8 mouse cellular contexts compared by ENCODE assay signal in genomic region chr3:137917694-137918171, GRCm38 (mm10). TPM values are rescaled to one million over a fixed set of nuclear protein-coding genes. Genes with fewer than 3 reads are reported as not detected.
DNase-seq lines count a peak whose midpoint lies in the region; ATAC-seq and TF ChIP-seq lines count a peak whose summit lies in the region.

No protein-coding gene starts in this region.

- peak; percentile 44; the same call in 1 of the 2 replicates for ATAC-seq in kidney, embryonic 15.5 days (replicated peaks; ENCODE audit: low FRiP score)
- ATAC-seq in hindbrain, embryonic 16.5 days = peak; percentile 22
- peak; percentile 32 for ATAC-seq in midbrain, postnatal 0 days (ENCODE audit: low FRiP score)

- H3K4me1 ChIP-seq in kidney, embryonic 15.5 days = peaks cover 14% of the 10 kb centered on the region
- H3K4me1 ChIP-seq in cortical plate, adult 2 months (ENCODE audit: control insufficient read depth, insufficient read depth, low read length) = peaks cover 2% of the 10 kb centered on the region; the same call in 1 of the 2 replicates
- H3K4me1 ChIP-seq in hindbrain, embryonic 16.5 days (ENCODE audit: control insufficient read depth, insufficient read depth, low read depth, low read length) = peaks cover 16% of the 10 kb centered on the region
- peaks cover 9% of the 10 kb centered on the region for H3K4me1 ChIP-seq in midbrain, postnatal 0 days (ENCODE audit: insufficient read depth, low read length)

- H3K36me3 ChIP-seq in kidney, embryonic 15.5 days = peaks cover 17% of the 10 kb centered on the region
- H3K36me3 ChIP-seq in hindbrain, embryonic 16.5 days (ENCODE audit: control insufficient read depth, insufficient read depth, low read length) = 0 out of 2 replicates have a peak, but pooled peaks cover 2% of the 10 kb centered on the region
- H3K36me3 ChIP-seq in midbrain, postnatal 0 days (ENCODE audit: insufficient read depth, low read length) = peaks cover 8% of the 10 kb centered on the region; the same call in 1 of the 2 replicates

- 25% methylated on average over 12 of the region's 12 CpGs for WGBS in kidney, embryonic 15.5 days
- 14% methylated on average over 12 of the region's 12 CpGs for WGBS in hindbrain, embryonic 16.5 days
- 7% methylated on average over 12 of the region's 12 CpGs for WGBS in midbrain, postnatal 0 days

- H3K4me2 ChIP-seq in kidney, embryonic 15.5 days = peak overlapping the region; percentile 70
- peak overlapping the region; percentile 91 for H3K4me2 ChIP-seq in hindbrain, embryonic 16.5 days (ENCODE audit: low read length)
- H3K4me2 ChIP-seq in midbrain, postnatal 0 days (ENCODE audit: low read depth, low read length, poor library complexity, severe bottlenecking) = peak overlapping the region; percentile 59

- H3K4me3 ChIP-seq in kidney, embryonic 15.5 days (replicated peaks) = peak overlapping the region; percentile 91
- H3K4me3 ChIP-seq in cortical plate, adult 2 months (ENCODE audit: insufficient read depth, low read length) = peak overlapping the region; percentile 89
- peak overlapping the region; percentile 85 for H3K4me3 ChIP-seq in hindbrain, embryonic 16.5 days (ENCODE audit: low read length)
- peak overlapping the region; percentile 85 for H3K4me3 ChIP-seq in midbrain, postnatal 0 days (ENCODE audit: low read depth, low read length)

- no peaks in the 10 kb centered on the region for H3K9me3 ChIP-seq in kidney, embryonic 15.5 days (replicated peaks)
- no peaks in the 10 kb centered on the region for H3K9me3 ChIP-seq in hindbrain, embryonic 16.5 days (ENCODE audit: control insufficient read depth, low read length)
- H3K9me3 ChIP-seq in midbrain, postnatal 0 days (ENCODE audit: low read length) = no peaks in the 10 kb centered on the region

- TF ChIP-seq CTCF in cortical plate, adult 2 months (IDR thresholded peaks at IDR 0.05; ENCODE audit: extremely low read depth, insufficient read depth, low read length) = no peak
- no peak for TF ChIP-seq CTCF in midbrain, postnatal 0 days (IDR thresholded peaks at IDR 0.05)

- no peak for TF ChIP-seq POLR2A in cortical plate, adult 2 months (IDR thresholded peaks at IDR 0.05; ENCODE audit: extremely low read depth, insufficient read depth, low read length)

- DNase-seq in kidney, adult 18-20 months = no peak
- no peak for DNase-seq in midbrain, postnatal 0 days (ENCODE audit: low spot score)
- DNase-seq in c-Kit-positive CD71-positive TER-119-positive erythroid progenitor cells, embryonic 14.5 days (ENCODE audit: low spot score) = no peak
- DNase-seq in cerebellum, adult 18-20 months = no peak
- DNase-seq in thymus, postnatal 36 days = no peak

- no peaks in the 10 kb centered on the region for H3K27me3 ChIP-seq in kidney, embryonic 15.5 days
- H3K27me3 ChIP-seq in hindbrain, embryonic 16.5 days (replicated peaks; ENCODE audit: control insufficient read depth, insufficient read depth, low read length) = no peaks in the 10 kb centered on the region
- no peaks in the 10 kb centered on the region for H3K27me3 ChIP-seq in midbrain, postnatal 0 days (ENCODE audit: insufficient read depth, low read length)

- peak overlapping the region; percentile 79 for H3K27ac ChIP-seq in kidney, embryonic 15.5 days
- 0 out of 2 replicates have a peak overlapping the region, but pooled peaks have one; percentile 5 for H3K27ac ChIP-seq in cortical plate, adult 2 months (ENCODE audit: insufficient read depth, low read length)
- H3K27ac ChIP-seq in hindbrain, embryonic 16.5 days (ENCODE audit: low read depth, low read length) = peak overlapping the region; percentile 73
- H3K27ac ChIP-seq in midbrain, postnatal 0 days (ENCODE audit: low read depth, low read length) = peak overlapping the region; percentile 87

- peak overlapping the region; percentile 81 for H3K9ac ChIP-seq in kidney, embryonic 15.5 days
- peak overlapping the region; percentile 68 for H3K9ac ChIP-seq in hindbrain, embryonic 16.5 days (ENCODE audit: low read depth, low read length)
- peak overlapping the region; percentile 54 for H3K9ac ChIP-seq in midbrain, postnatal 0 days (replicated peaks; ENCODE audit: low read length, poor library complexity, severe bottlenecking)

RNA-seq across cellular contexts. Expression of gene Lamtor3, which starts 0.6 kb away (rescaled TPM):
- 111 and 113 TPM in 2 replicates for polyA plus RNA-seq in kidney, embryonic 15.5 days (2015; fragmentation: Nextera tagmentation; extraction: Ambion mirVana)
- 80.3 and 81.6 TPM in 2 replicates for polyA plus RNA-seq in cortical plate, adult 2 months (2012; rRNA removed)
- 132 and 135 TPM in 2 replicates for polyA plus RNA-seq in hindbrain, embryonic 16.5 days (2015; fragmentation: Nextera tagmentation; extraction: Ambion mirVana)
- total RNA-seq in midbrain, postnatal 0 days (2014; rRNA removed) = 87.1 and 97.7 TPM in 2 replicates
- polyA plus RNA-seq in midbrain, postnatal 0 days (2015; fragmentation: Nextera tagmentation; extraction: Ambion mirVana) = 113 and 122 TPM in 2 replicates

RNA-seq across cellular contexts. Expression of gene Dnajb14, which starts 50.3 kb away (rescaled TPM):
- polyA plus RNA-seq in kidney, embryonic 15.5 days (2015; fragmentation: Nextera tagmentation; extraction: Ambion mirVana) = 10.1 and 10.8 TPM in 2 replicates
- 22.3 and 22.4 TPM in 2 replicates for polyA plus RNA-seq in cortical plate, adult 2 months (2012; rRNA removed)
- 12.2 and 13.9 TPM in 2 replicates for polyA plus RNA-seq in hindbrain, embryonic 16.5 days (2015; fragmentation: Nextera tagmentation; extraction: Ambion mirVana)
- 23.1 and 24.3 TPM in 2 replicates for total RNA-seq in midbrain, postnatal 0 days (2014; rRNA removed)
- polyA plus RNA-seq in midbrain, postnatal 0 days (2015; fragmentation: Nextera tagmentation; extraction: Ambion mirVana) = 16.9 and 17.2 TPM in 2 replicates

RNA-seq across cellular contexts. Expression of gene H2afz, which starts 53.4 kb away (rescaled TPM):
- 2,163 and 2,393 TPM in 2 replicates for polyA plus RNA-seq in kidney, embryonic 15.5 days (2015; fragmentation: Nextera tagmentation; extraction: Ambion mirVana)
- 343 and 397 TPM in 2 replicates for polyA plus RNA-seq in cortical plate, adult 2 months (2012; rRNA removed)
- 683 and 688 TPM in 2 replicates for polyA plus RNA-seq in hindbrain, embryonic 16.5 days (2015; fragmentation: Nextera tagmentation; extraction: Ambion mirVana)
- 327 and 404 TPM in 2 replicates for total RNA-seq in midbrain, postnatal 0 days (2014; rRNA removed)
- polyA plus RNA-seq in midbrain, postnatal 0 days (2015; fragmentation: Nextera tagmentation; extraction: Ambion mirVana) = 573 and 609 TPM in 2 replicates

Comparison
In these comparisons a context has a peak if more than half of its experiments do, and no peak if none do; other contexts are left out.
1. H3K27ac ChIP-seq: peak in every context shown above with its lines; median percentile 87 in midbrain, postnatal 0 days; 79 in kidney, embryonic 15.5 days; 73 in hindbrain, embryonic 16.5 days; 5 in cortical plate, adult 2 months.